Mouse (Mus musculus) intestine, postnatal 0 days (tissue): Measurements from ENCODE around the gene Smarcd3. TPM values are rescaled to one million over a fixed set of nuclear protein-coding genes. Genes with fewer than 3 reads are reported as not detected.

Experiments
- ATAC-seq: fragments of 200-750 bp; cut with Nextera tagmentation; 2 replicates; pipeline ENCODE4 v1.8.0; 2017; ENCODE audit warnings: mild to moderate bottlenecking, moderate TSS enrichment, moderate library complexity
- H3K27ac ChIP-seq: fragments of 300-500 bp; sonication (generic); 2 replicates; pipeline ENCODE4 v1.5.1; 2014; ENCODE audit warnings: mild to moderate bottlenecking, low read depth, low read length, moderate library complexity
- H3K27me3 ChIP-seq: fragments of 300-500 bp; sonication (generic); replicated peaks from 2 replicates; pipeline ENCODE4 v1.6.1; 2014; ENCODE audit warnings: low read length, mixed read lengths; ENCODE audit not compliant: control insufficient read depth, insufficient read depth
- H3K36me3 ChIP-seq: fragments of 300-500 bp; sonication (generic); 2 replicates; pipeline ENCODE4 v1.6.1; 2014; ENCODE audit warnings: mild to moderate bottlenecking, moderate library complexity; ENCODE audit not compliant: control insufficient read depth, insufficient read depth
- H3K4me1 ChIP-seq: fragments of 300-500 bp; sonication (generic); replicated peaks from 2 replicates; pipeline ENCODE4 v1.6.1; 2014; ENCODE audit warnings: antibody characterized with exemption, low read length, mixed read lengths; ENCODE audit not compliant: control insufficient read depth, insufficient read depth
- H3K4me2 ChIP-seq: fragments of 300-500 bp; sonication (generic); replicated peaks from 2 replicates; pipeline ENCODE4 v1.6.1; 2014; ENCODE audit warnings: low read depth, mild to moderate bottlenecking, moderate library complexity
- H3K4me3 ChIP-seq: fragments of 300-500 bp; sonication (generic); 2 replicates; pipeline ENCODE4 v1.5.1; 2014; ENCODE audit warnings: low read depth, low read length
- H3K9ac ChIP-seq: fragments of 300-500 bp; sonication (generic); 2 replicates; pipeline ENCODE4 v1.6.1; 2014; ENCODE audit warnings: mild to moderate bottlenecking, low read depth, low read length
- H3K9me3 ChIP-seq: fragments of 300-500 bp; sonication (generic); 2 replicates; pipeline ENCODE4 v1.6.1; 2016; ENCODE audit warnings: mixed run types; ENCODE audit not compliant: control insufficient read depth
- CTCF ChIP-seq: sonication (generic); IDR thresholded peaks from 2 replicates; pipeline ENCODE4 v1.5.1; 2016; ENCODE audit warnings: low read depth, mild to moderate bottlenecking, control low read depth, antibody characterized with exemption, moderate library complexity
- WGBS: fragments of 180-500 bp; shearing (Covaris S2); extraction: QIAGEN DNeasy Blood & Tissue Kit; methylation state at CpG from one replicate; pipeline ENCODE4 v1.1.7; 2014; 5-methylcytosine and 5-hydroxymethylcytosine counted together
- polyA plus RNA-seq: library from polyadenylated mRNA; unstranded; fragments of >200 nt; fragmentation: Nextera tagmentation; extraction: Ambion mirVana; gene quantifications from 2 replicates; pipeline ENCODE4 v1.2.1, GENCODE M21; 2015

Smarcd3 gene
- polyA plus RNA-seq, 1 experiment from 2014 or later = 6.6 TPM

GRCm38 (mm10) chr5:24591796-24592470 is 32.3 kb downstream of the Smarcd3 start:
- no peak overlapping the region for H3K9ac ChIP-seq
- peaks cover 40% of the 10 kb centered on the region; the same call in 1 of the 2 replicates for H3K36me3 ChIP-seq
- no peak for TF ChIP-seq CTCF
- no peak for ATAC-seq
- WGBS = 62% methylated on average over 24 of the region's 24 CpGs
- H3K27me3 ChIP-seq = no peaks in the 10 kb centered on the region
- peaks cover 4% of the 10 kb centered on the region; the same call in 1 of the 2 replicates for H3K4me1 ChIP-seq
- peak overlapping the region; percentile 38 for H3K4me2 ChIP-seq
- H3K27ac ChIP-seq = 0 out of 2 replicates have a peak overlapping the region, but pooled peaks have one; percentile 28
- 0 out of 2 replicates have a peak overlapping the region, but pooled peaks have one; percentile 1 for H3K4me3 ChIP-seq
- H3K9me3 ChIP-seq = no peaks in the 10 kb centered on the region

DNA sequence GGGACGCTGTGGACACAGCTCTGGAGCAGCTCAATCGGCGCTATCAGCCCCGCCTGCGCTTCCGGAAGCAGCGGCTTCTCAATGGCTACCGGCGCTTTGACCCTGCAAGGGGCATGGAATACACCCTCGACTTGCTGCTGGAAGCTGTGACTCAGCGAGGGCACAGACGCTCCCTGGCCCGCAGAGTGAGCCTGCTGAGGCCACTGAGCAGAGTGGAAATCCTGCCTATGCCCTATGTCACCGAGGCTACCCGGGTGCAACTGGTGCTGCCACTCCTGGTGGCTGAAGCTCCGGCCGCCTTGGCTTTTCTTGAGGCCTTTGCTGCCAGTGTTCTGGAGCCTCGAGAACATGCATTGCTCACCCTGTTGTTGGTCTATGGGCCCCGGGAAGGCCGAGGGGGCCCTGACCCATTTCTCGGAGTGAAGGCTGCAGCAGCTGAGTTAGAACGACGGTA is 32.9 kb downstream of the Smarcd3 start:
- no peak for TF ChIP-seq CTCF
- no peaks in the 10 kb centered on the region for H3K27me3 ChIP-seq
- ATAC-seq = no peak
- peak overlapping the region; percentile 28; the same call in 1 of the 2 replicates for H3K27ac ChIP-seq
- H3K9ac ChIP-seq = no peak overlapping the region
- peaks cover 4% of the 10 kb centered on the region; the same call in 1 of the 2 replicates for H3K4me1 ChIP-seq
- peak overlapping the region; percentile 38 for H3K4me2 ChIP-seq
- H3K36me3 ChIP-seq = peaks cover 40% of the 10 kb centered on the region; the same call in 1 of the 2 replicates
- no peaks in the 10 kb centered on the region for H3K9me3 ChIP-seq
- 37% methylated on average over 23 of the region's 23 CpGs for WGBS
- H3K4me3 ChIP-seq = 0 out of 2 replicates have a peak overlapping the region, but pooled peaks have one; percentile 1

DNA sequence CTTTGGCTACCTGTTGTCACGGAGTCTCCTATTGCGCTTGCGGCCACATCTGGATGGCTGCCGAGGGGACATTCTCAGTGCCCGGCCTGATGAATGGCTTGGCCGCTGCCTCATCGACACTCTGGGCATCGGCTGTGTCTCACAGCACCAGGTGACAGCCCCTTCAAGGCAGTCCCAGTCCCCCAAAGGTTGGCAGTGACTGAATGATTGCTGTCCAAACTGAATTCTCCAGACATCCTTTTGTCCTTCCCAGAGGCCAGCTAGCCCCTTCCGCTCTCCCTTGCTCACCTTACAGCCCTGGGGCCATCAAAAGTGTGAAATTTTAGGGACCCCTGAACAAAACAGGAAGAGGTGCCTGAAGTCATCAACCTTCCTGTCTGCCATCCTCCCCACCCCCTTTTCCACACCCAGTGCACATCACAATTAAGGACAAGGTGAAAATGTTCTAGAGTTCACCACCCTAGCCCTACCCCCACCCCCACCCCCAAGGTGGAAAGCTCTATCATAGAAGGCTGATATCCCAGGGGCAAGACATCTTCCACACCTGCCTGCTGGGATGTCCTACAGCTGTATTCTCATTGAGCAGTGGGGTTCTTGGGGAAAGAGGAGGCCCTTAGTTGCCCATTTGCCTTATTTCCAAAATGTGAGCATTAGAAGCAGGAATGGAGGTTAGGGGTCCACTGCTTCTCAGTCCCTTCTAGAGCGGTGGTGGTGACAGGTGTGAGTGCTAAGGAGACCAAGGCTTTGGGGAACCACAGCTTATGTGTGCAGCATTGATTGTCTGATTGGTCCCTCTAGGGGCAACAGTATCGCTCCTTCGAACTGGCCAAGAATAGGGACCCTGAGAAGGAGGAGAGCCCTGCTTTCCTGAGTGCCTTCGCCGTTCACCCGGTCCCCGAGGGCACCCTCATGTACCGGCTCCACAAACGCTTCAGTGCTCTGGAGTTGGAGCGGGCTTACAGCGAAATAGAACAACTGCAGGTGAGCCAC is 34.4 kb downstream of the Smarcd3 start:
- Histone ChIP-seq H3K9me3 (no peaks in the 10 kb centered on the region), H3K4me3 (no peak overlapping the region)
- WGBS = 92% methylated on average over 20 of the region's 20 CpGs

DNA sequence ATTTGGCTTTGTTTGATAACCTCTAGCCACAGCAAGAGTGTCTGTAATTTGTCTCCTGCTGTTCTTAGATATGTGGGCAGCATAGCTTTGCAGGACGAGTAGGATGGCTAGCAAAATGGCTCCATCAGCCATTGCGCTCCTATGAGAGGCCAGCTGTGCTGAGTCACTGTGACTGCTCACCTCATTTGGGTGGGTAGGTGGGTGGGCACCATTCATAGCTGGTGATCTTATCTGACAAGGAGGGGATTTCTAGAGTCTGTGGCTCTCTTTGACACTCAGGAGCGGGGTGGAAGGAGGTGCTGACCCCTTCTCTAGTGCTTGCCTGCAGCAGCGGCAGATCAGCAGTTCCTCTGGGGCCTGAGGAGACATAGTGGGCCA is 37.0 kb downstream of the Smarcd3 start:
- Histone ChIP-seq H3K4me3 (peak overlapping the region; percentile 77), H3K9ac (peak overlapping the region; percentile 66), H3K27ac (peak overlapping the region; percentile 54; the same call in 1 of the 2 replicates), H3K4me2 (peak overlapping the region; percentile 81), H3K36me3 (peaks cover 23% of the 10 kb centered on the region; the same call in 1 of the 2 replicates), H3K4me1 (peaks cover 4% of the 10 kb centered on the region; the same call in 1 of the 2 replicates), H3K27me3 (no peaks in the 10 kb centered on the region), H3K9me3 (no peaks in the 10 kb centered on the region)
- no peak for ATAC-seq
- 23% methylated on average over 4 of the region's 4 CpGs for WGBS
- no peak for TF ChIP-seq CTCF

More for the DNA sequence above, 34.4 kb downstream of the Smarcd3 start:
- Histone ChIP-seq H3K9ac (no peak overlapping the region), H3K27me3 (no peaks in the 10 kb centered on the region), H3K36me3 (peaks cover 37% of the 10 kb centered on the region; the same call in 1 of the 2 replicates), H3K4me1 (peaks cover 4% of the 10 kb centered on the region; the same call in 1 of the 2 replicates), H3K4me2 (no peak overlapping the region), H3K27ac (no peak overlapping the region)
- no peak for ATAC-seq
- TF ChIP-seq CTCF = no peak

DNA sequence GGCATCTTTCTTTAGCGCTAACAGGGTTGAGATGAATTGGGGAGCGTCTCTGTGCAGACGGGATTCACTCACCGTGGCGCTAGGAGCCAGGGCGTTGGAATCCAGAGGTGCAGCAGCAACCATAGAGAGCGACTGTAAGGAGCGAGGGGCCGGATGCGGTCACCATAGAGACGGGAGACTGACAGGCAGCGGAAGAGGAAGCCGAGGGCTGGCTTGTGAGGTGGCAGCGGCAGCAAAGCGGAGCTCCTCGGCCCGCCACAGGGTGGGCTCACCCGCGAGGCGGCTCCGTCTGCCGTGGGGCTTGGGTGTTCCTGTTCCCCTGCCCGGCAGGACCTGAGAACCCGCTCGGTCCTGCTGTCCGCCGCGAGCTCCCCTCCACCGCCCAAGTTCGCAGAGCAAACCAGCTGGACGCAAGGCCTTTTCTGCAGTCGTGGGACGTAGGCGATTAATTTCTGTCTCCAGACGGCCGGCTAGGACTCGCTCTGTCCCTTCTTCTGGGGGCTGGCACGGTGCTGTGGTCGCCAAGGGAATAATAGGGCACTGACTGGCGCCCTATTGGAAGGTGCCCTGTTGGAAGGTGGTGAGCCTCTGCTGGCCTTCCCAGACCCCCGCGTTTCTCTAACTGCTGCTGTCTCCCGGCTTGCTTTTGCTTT is 37.5 kb downstream of the Smarcd3 start, which contains the start of gene Chpf2:
TSS of gene Chpf2 (plus strand) at position 195 of the 653 bp plus-strand sequence.
- Histone ChIP-seq H3K4me1 (peaks cover 4% of the 10 kb centered on the region; the same call in 1 of the 2 replicates), H3K9me3 (no peaks in the 10 kb centered on the region), H3K27ac (peak within 1 kb of the TSS; percentile 54; the same call in 1 of the 2 replicates), H3K4me3 (peak within 1 kb of the TSS; percentile 77), H3K4me2 (peak within 1 kb of the TSS; percentile 81), H3K9ac (peak within 1 kb of the TSS; percentile 66), H3K36me3 (peaks cover 21% of the 10 kb centered on the region; the same call in 1 of the 2 replicates), H3K27me3 (no peaks in the 10 kb centered on the region)
- no peak; the same call in 1 of the 2 replicates for TF ChIP-seq CTCF
- peak; percentile 71 for ATAC-seq
- under 1% methylated on average over 43 of the region's 43 CpGs for WGBS
